Mouse (Mus musculus) spleen, adult 12 weeks (tissue): Measurements from ENCODE around the gene Naa80.

Experiments used
- DNase-seq: peaks from one replicate; pipeline ENCODE4 v3.0.0; 2022; ENCODE audit warnings: low spot score

Naa80 gene

GRCm38 (mm10) chr9:107596619-107597569 is 18.2 kb downstream of the Naa80 start:
- no peak for DNase-seq

- DNase-seq = no peak
Observed at GRCm38 (mm10) chr9:107598385-107598784, 19.7 kb downstream of the Naa80 start.

- no peak for DNase-seq
Observed at GRCm38 (mm10) chr9:107599433-107599832, 20.7 kb downstream of the Naa80 start.

- DNase-seq = no peak
Observed at GRCm38 (mm10) chr9:107599842-107600241, 21.2 kb downstream of the Naa80 start.

- DNase-seq = no peak
Observed at GRCm38 (mm10) chr9:107600745-107601144, 22.1 kb downstream of the Naa80 start.

GRCm38 (mm10) chr9:107601275-107601674 is 22.6 kb downstream of the Naa80 start:
- DNase-seq = no peak

GRCm38 (mm10) chr9:107602068-107602648 is 23.5 kb downstream of the Naa80 start:
- DNase-seq = peak; percentile 87

- no peak for DNase-seq
Observed at GRCm38 (mm10) chr9:107603251-107603650, 24.6 kb downstream of the Naa80 start.

- no peak for DNase-seq
Observed at GRCm38 (mm10) chr9:107605041-107605661, 26.5 kb downstream of the Naa80 start.

- no peak for DNase-seq
Observed at GRCm38 (mm10) chr9:107606591-107606990, 27.9 kb downstream of the Naa80 start.

GRCm38 (mm10) chr9:107607036-107607435 is 28.3 kb downstream of the Naa80 start:
- DNase-seq = no peak

GRCm38 (mm10) chr9:107607653-107608245 is 29.1 kb downstream of the Naa80 start:
- DNase-seq = no peak

- no peak for DNase-seq
Observed at GRCm38 (mm10) chr9:107608741-107609432, 30.2 kb downstream of the Naa80 start, which contains the start of gene Sema3b. Sema3b (minus strand) TSS chr9:107609229.

- DNase-seq = no peak
Observed at GRCm38 (mm10) chr9:107609433-107609830, 30.7 kb downstream of the Naa80 start.

- DNase-seq = no peak
Observed at GRCm38 (mm10) chr9:107611456-107612190, 32.9 kb downstream of the Naa80 start.

- peak; percentile 98 for DNase-seq
Observed at GRCm38 (mm10) chr9:107612191-107612944, 33.7 kb downstream of the Naa80 start.

GRCm38 (mm10) chr9:107612945-107613569 is 34.4 kb downstream of the Naa80 start:
- no peak for DNase-seq

GRCm38 (mm10) chr9:107615035-107615434 is 36.3 kb downstream of the Naa80 start:
- DNase-seq = no peak

- DNase-seq = no peak
Observed at GRCm38 (mm10) chr9:107617461-107617860, 38.8 kb downstream of the Naa80 start.

GRCm38 (mm10) chr9:107618098-107618497 is 39.4 kb downstream of the Naa80 start:
- DNase-seq = no peak
